8 mouse cellular contexts compared by ENCODE assay signal in the genomic region with DNA sequence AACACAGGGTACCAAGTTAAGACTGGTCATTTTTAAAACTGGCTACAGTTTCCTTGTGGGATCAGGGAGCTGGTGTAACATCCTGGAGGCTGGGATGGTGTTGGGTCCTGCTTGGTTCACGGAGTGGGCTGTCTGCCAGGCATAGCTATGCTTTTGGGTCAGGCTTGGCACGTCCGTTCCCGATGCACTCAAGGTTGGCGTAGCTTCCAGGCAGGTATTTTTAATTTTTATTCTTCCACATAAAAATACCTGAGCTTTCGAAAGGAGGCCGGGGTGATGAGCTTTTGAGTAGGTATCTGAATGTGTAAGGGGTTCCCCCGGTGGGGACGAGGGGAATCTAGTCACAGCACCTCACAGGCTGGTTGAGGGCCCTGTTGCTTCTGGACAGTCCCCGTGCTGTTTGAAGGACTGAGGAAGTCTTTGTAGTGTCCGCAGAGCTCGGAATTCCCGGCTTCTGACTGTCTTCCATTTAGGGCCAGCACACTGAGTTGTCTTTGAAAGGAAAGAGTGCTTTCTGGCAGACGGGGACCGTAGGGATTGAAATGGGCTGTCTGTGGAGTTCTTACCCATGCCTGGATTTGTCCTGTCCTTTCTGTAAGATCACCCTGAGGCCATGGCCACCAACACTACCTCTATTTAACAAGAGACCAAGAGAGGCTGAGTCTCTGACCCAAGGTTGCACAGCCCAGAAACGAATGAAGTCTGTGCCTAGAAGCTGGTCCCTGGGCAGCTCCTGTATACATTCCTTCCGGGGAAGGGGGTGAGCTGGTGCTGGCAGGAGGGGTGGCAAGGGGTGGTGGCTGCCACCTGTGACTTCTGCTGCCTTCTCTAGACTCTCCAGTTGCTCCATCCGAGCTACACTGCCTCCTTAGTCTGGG. TPM values are rescaled to one million over a fixed set of nuclear protein-coding genes. Genes with fewer than 3 reads are reported as not detected.
DNase-seq lines count a peak whose midpoint lies in the region; ATAC-seq and TF ChIP-seq lines count a peak whose summit lies in the region.

No protein-coding gene starts in this region.

- intact Hi-C loops in left cerebral cortex, adult 2 months (cut with DNase I), result loop anchor here (5.0 kb wide), 1 partner anchor 49 kb away; a partner anchor contains a TSS

- H3K9me3 ChIP-seq in hindbrain, embryonic 11.5 days (ENCODE audit: control insufficient read depth, low read length), result no peaks in the 10 kb centered on the region
- no peaks in the 10 kb centered on the region for H3K9me3 ChIP-seq in limb, embryonic 14.5 days (ENCODE audit: control insufficient read depth, low read length)

- no peak for ATAC-seq in hindbrain, embryonic 11.5 days (ENCODE audit: low FRiP score)
- no peak for ATAC-seq in limb, embryonic 14.5 days (ENCODE audit: low FRiP score, low read depth)
- ATAC-seq in activated CD4-positive, CD25-positive, alpha-beta regulatory T cell, adult 4 months, result no peak

- peaks cover 1% of the 10 kb centered on the region; the same call in 1 of the 2 replicates for H3K4me1 ChIP-seq in cortical plate, adult 2 months (ENCODE audit: control insufficient read depth, insufficient read depth, low read length)
- H3K4me1 ChIP-seq in hindbrain, embryonic 11.5 days (replicated peaks; ENCODE audit: control insufficient read depth, insufficient read depth, low read length), result peaks cover 15% of the 10 kb centered on the region
- peaks cover 31% of the 10 kb centered on the region for H3K4me1 ChIP-seq in limb, embryonic 14.5 days (ENCODE audit: control insufficient read depth, insufficient read depth, low read length)

- H3K79me2 ChIP-seq in myocyte (ENCODE audit: control insufficient read depth, insufficient read depth), result peaks cover 63% of the 10 kb centered on the region

- peak overlapping the region; percentile 76; the same call in 1 of the 2 replicates for H3K9ac ChIP-seq in hindbrain, embryonic 11.5 days (ENCODE audit: low read depth, low read length)
- H3K9ac ChIP-seq in limb, embryonic 14.5 days (ENCODE audit: low read depth, low read length, severe bottlenecking), result peak overlapping the region; percentile 89

- peak overlapping the region; percentile 61; the same call in 1 of the 2 replicates for H3K27ac ChIP-seq in left cerebral cortex, adult 2 months
- H3K27ac ChIP-seq in cortical plate, adult 2 months (ENCODE audit: insufficient read depth, low read length), result no peak overlapping the region
- no peak overlapping the region for H3K27ac ChIP-seq in hindbrain, embryonic 11.5 days (ENCODE audit: low read depth, low read length)
- H3K27ac ChIP-seq in limb, embryonic 14.5 days (replicated peaks; ENCODE audit: low read depth, low read length), result 0 out of 2 replicates have a peak overlapping the region, but pooled peaks have one; percentile 4

- no peak for TF ChIP-seq CTCF in left cerebral cortex, adult 2 months (IDR thresholded peaks at IDR 0.05)
- no peak for TF ChIP-seq CTCF in cortical plate, adult 2 months (IDR thresholded peaks at IDR 0.05; ENCODE audit: extremely low read depth, insufficient read depth, low read length)

- peak overlapping the region; percentile 100 for H3K4me3 ChIP-seq in left cerebral cortex, adult 2 months
- peak overlapping the region; percentile 64 for H3K4me3 ChIP-seq in cortical plate, adult 2 months (ENCODE audit: insufficient read depth, low read length)
- peak overlapping the region; percentile 79 for H3K4me3 ChIP-seq in hindbrain, embryonic 11.5 days (ENCODE audit: low read depth, low read length)
- H3K4me3 ChIP-seq in limb, embryonic 14.5 days (replicated peaks; ENCODE audit: low read length), result peak overlapping the region; percentile 99
- H3K4me3 ChIP-seq in myocyte, result peak overlapping the region; percentile 95

- peak overlapping the region; percentile 84 for H3K4me2 ChIP-seq in hindbrain, embryonic 11.5 days (replicated peaks; ENCODE audit: low read depth, low read length)
- H3K4me2 ChIP-seq in limb, embryonic 14.5 days (replicated peaks; ENCODE audit: low read depth, low read length, severe bottlenecking), result peak overlapping the region; percentile 74
- peak overlapping the region; percentile 95 for H3K4me2 ChIP-seq in myocyte (ENCODE audit: low read depth)

- no peaks in the 10 kb centered on the region for H3K27me3 ChIP-seq in hindbrain, embryonic 11.5 days (ENCODE audit: control insufficient read depth, insufficient read depth, low read length)
- H3K27me3 ChIP-seq in limb, embryonic 14.5 days (ENCODE audit: control insufficient read depth, insufficient read depth, low read length), result no peaks in the 10 kb centered on the region
- H3K27me3 ChIP-seq in myocyte (ENCODE audit: control insufficient read depth, insufficient read depth, insufficient read length), result no peaks in the 10 kb centered on the region

- DNase-seq in left cerebral cortex, adult 2 months (ENCODE audit: extremely low spot score in 1 of 2, low spot score in 2 of 2), result no peak
- DNase-seq in left cerebral cortex, adult 8-10 months (ENCODE audit: low spot score in 2 of 2), result no peak
- no peak for DNase-seq in hindbrain, embryonic 11.5 days (ENCODE audit: low spot score)
- DNase-seq in limb, embryonic 14.5 days (ENCODE audit: low spot score), result no peak
- DNase-seq in layer of hippocampus, adult 9-10 months (ENCODE audit: low spot score), result no peak

- no peak for TF ChIP-seq POLR2A in cortical plate, adult 2 months (IDR thresholded peaks at IDR 0.05; ENCODE audit: extremely low read depth, insufficient read depth, low read length)
- TF ChIP-seq POLR2A in limb, embryonic 14.5 days (IDR thresholded peaks at IDR 0.05; ENCODE audit: borderline replicate concordance, extremely low read depth, insufficient read depth, insufficient read length), result no peak
- TF ChIP-seq POLR2A in myocyte (IDR thresholded peaks at IDR 0.05; ENCODE audit: insufficient read length, low read depth), result no peak

- peak overlapping the region; percentile 93 for H3ac ChIP-seq in myocyte (ENCODE audit: control insufficient read depth, insufficient read length)

- no peaks in the 10 kb centered on the region for H3K36me3 ChIP-seq in hindbrain, embryonic 11.5 days (ENCODE audit: control insufficient read depth, insufficient read depth, low read length)
- H3K36me3 ChIP-seq in limb, embryonic 14.5 days (ENCODE audit: control insufficient read depth, insufficient read depth, low read length), result peaks cover 10% of the 10 kb centered on the region; the same call in 1 of the 2 replicates
- peaks cover 4% of the 10 kb centered on the region for H3K36me3 ChIP-seq in myocyte (ENCODE audit: control insufficient read depth, insufficient read depth)

- 54% methylated on average over 18 of the region's 18 CpGs for WGBS in hindbrain, embryonic 11.5 days
- 31% methylated on average over 18 of the region's 18 CpGs for WGBS in limb, embryonic 14.5 days

RNA-seq across cellular contexts. Expression of a gene that starts 1.7 kb away (rescaled TPM):
- 10 to 100 TPM; 22.8 to 25.7 TPM for total RNA-seq in left cerebral cortex, adult 2 months (2021)
- total RNA-seq in left cerebral cortex, adult 8-10 months (2022), result 10 to 100 TPM; 18.3 to 27.8 (median 22.9) TPM
- 41.6 and 45.3 TPM in 2 replicates for polyA plus RNA-seq in cortical plate, adult 2 months (2012; rRNA removed)
- polyA plus RNA-seq in hindbrain, embryonic 11.5 days (2014; fragmentation: Nextera tagmentation; extraction: Ambion mirVana), result 9.0 and 10.1 TPM in 2 replicates
- 119 and 145 TPM in 2 replicates for polyA plus RNA-seq in limb, embryonic 14.5 days (2012; rRNA removed)
- polyA plus RNA-seq in limb, embryonic 14.5 days (2014; fragmentation: Nextera tagmentation; extraction: Ambion mirVana), result 25.0 and 26.3 TPM in 2 replicates
- 120 TPM for polyA plus RNA-seq in myocyte (2012; fragmentation: generic; extraction: Trizol)
- 10 to 100 TPM; 14.5 to 21.0 TPM for polyA plus RNA-seq in activated CD4-positive, CD25-positive, alpha-beta regulatory T cell, adult 4 months (2017; shearing (Covaris generic))

RNA-seq across cellular contexts. Expression of a gene that starts 23.7 kb away (rescaled TPM):
- total RNA-seq in left cerebral cortex, adult 2 months (2021), result 10 to 100 TPM; 40.7 to 43.5 TPM
- 10 to 100 TPM; 27.1 to 38.6 (median 33.1) TPM for total RNA-seq in left cerebral cortex, adult 8-10 months (2022)
- 89.5 and 107 TPM in 2 replicates for polyA plus RNA-seq in cortical plate, adult 2 months (2012; rRNA removed)
- polyA plus RNA-seq in hindbrain, embryonic 11.5 days (2014; fragmentation: Nextera tagmentation; extraction: Ambion mirVana), result 21.3 and 23.1 TPM in 2 replicates
- 69.2 and 82.4 TPM in 2 replicates for polyA plus RNA-seq in limb, embryonic 14.5 days (2012; rRNA removed)
- 20.4 and 24.1 TPM in 2 replicates for polyA plus RNA-seq in limb, embryonic 14.5 days (2014; fragmentation: Nextera tagmentation; extraction: Ambion mirVana)
- polyA plus RNA-seq in myocyte (2012; fragmentation: generic; extraction: Trizol), result 13.6 TPM
- 10 to 100 TPM; 10.4 to 14.9 TPM for polyA plus RNA-seq in activated CD4-positive, CD25-positive, alpha-beta regulatory T cell, adult 4 months (2017; shearing (Covaris generic))

RNA-seq across cellular contexts. Expression of a gene that starts 42.2 kb away (rescaled TPM):
- not detected for total RNA-seq in left cerebral cortex, adult 2 months (2021)
- total RNA-seq in left cerebral cortex, adult 8-10 months (2022), result not detected
- polyA plus RNA-seq in cortical plate, adult 2 months (2012; rRNA removed), result not detected in 2 replicates
- 0.56 and 1.1 TPM in 2 replicates for polyA plus RNA-seq in hindbrain, embryonic 11.5 days (2014; fragmentation: Nextera tagmentation; extraction: Ambion mirVana)
- polyA plus RNA-seq in limb, embryonic 14.5 days (2012; rRNA removed), result not detected in 2 replicates
- not detected in 2 replicates for polyA plus RNA-seq in limb, embryonic 14.5 days (2014; fragmentation: Nextera tagmentation; extraction: Ambion mirVana)
- not detected for polyA plus RNA-seq in myocyte (2012; fragmentation: generic; extraction: Trizol)
- polyA plus RNA-seq in activated CD4-positive, CD25-positive, alpha-beta regulatory T cell, adult 4 months (2017; shearing (Covaris generic)), result not detected

RNA-seq across cellular contexts. Expression of a gene that starts 51.0 kb away (rescaled TPM):
- total RNA-seq in left cerebral cortex, adult 2 months (2021), result 100 to 1,000 TPM; 183 to 187 TPM
- 100 to 1,000 TPM; 188 to 223 (median 203) TPM for total RNA-seq in left cerebral cortex, adult 8-10 months (2022)
- 493 and 494 TPM in 2 replicates for polyA plus RNA-seq in cortical plate, adult 2 months (2012; rRNA removed)
- polyA plus RNA-seq in hindbrain, embryonic 11.5 days (2014; fragmentation: Nextera tagmentation; extraction: Ambion mirVana), result 1,244 and 1,247 TPM in 2 replicates
- 3,411 and 4,152 TPM in 2 replicates for polyA plus RNA-seq in limb, embryonic 14.5 days (2012; rRNA removed)
- polyA plus RNA-seq in limb, embryonic 14.5 days (2014; fragmentation: Nextera tagmentation; extraction: Ambion mirVana), result 2,030 and 2,068 TPM in 2 replicates
- 3,361 TPM for polyA plus RNA-seq in myocyte (2012; fragmentation: generic; extraction: Trizol)
- 1,000 to 10,000 TPM; 4,414 to 4,537 TPM for polyA plus RNA-seq in activated CD4-positive, CD25-positive, alpha-beta regulatory T cell, adult 4 months (2017; shearing (Covaris generic))

RNA-seq across cellular contexts. Expression of a gene that starts 56.8 kb away (rescaled TPM):
- total RNA-seq in left cerebral cortex, adult 2 months (2021), result 10 to 100 TPM; 70.7 to 73.2 TPM
- 10 to 100 TPM; 60.7 to 71.6 (median 61.4) TPM for total RNA-seq in left cerebral cortex, adult 8-10 months (2022)
- polyA plus RNA-seq in cortical plate, adult 2 months (2012; rRNA removed), result 36.0 and 38.2 TPM in 2 replicates
- polyA plus RNA-seq in hindbrain, embryonic 11.5 days (2014; fragmentation: Nextera tagmentation; extraction: Ambion mirVana), result 31.8 and 39.4 TPM in 2 replicates
- 47.0 and 59.2 TPM in 2 replicates for polyA plus RNA-seq in limb, embryonic 14.5 days (2012; rRNA removed)
- 42.8 and 49.7 TPM in 2 replicates for polyA plus RNA-seq in limb, embryonic 14.5 days (2014; fragmentation: Nextera tagmentation; extraction: Ambion mirVana)
- 49.4 TPM for polyA plus RNA-seq in myocyte (2012; fragmentation: generic; extraction: Trizol)
- 10 to 100 TPM; 22.2 to 30.6 TPM for polyA plus RNA-seq in activated CD4-positive, CD25-positive, alpha-beta regulatory T cell, adult 4 months (2017; shearing (Covaris generic))

Comparison
In these comparisons a context has a peak if more than half of its experiments do, and no peak if none do; other contexts are left out.
1. H3K27ac ChIP-seq: peak in left cerebral cortex, adult 2 months (single experiment) and limb, embryonic 14.5 days (single experiment); none in cortical plate, adult 2 months (single experiment) and hindbrain, embryonic 11.5 days (single experiment).
2. Peak in every context shown above with its lines, with median percentiles within 50 percentile points of each other: H3K4me3 ChIP-seq and H3K4me2 ChIP-seq.